ENCODE assay signal across 7 mouse cellular contexts in the genomic region with DNA sequence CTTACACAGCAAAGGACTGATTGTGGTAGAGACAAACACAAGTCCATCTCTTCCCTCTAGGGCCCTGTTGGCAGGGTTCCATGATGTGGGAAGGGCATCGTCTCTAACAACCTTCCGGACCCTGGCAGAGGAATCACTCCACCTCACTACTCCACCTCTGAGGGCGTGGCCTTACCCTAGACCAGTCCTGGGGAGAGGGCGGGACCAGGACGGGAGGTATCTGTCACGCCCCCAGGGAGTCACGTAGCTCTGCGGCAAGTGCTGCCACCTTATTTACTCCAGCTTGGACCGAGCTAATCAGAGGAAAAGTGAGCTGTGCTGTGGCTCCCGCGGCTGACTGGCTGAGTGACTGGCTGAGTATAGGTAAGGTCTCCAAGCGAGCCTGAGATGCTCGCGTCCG. TPM values are rescaled to one million over a fixed set of nuclear protein-coding genes. Genes with fewer than 3 reads are reported as not detected.
DNase-seq lines count a peak whose midpoint lies in the region; ATAC-seq lines count a peak whose summit lies in the region.

Gene Aldoc (plus strand): TSS at position 109 of the 400 bp plus-strand sequence.

- peak; percentile 99 for ATAC-seq in activated CD4-positive, CD25-positive, alpha-beta regulatory T cell, adult 4 months
- peak; percentile 99 for ATAC-seq in megakaryocyte progenitor cell, adult 5-6 weeks (replicated peaks; ENCODE audit: poor library complexity)

- DNase-seq in cerebellum, postnatal 36 days: peak; percentile 85 to 87
- DNase-seq in frontal cortex, postnatal 36 days (ENCODE audit: low spot score in 2 of 2): peak; percentile 69 to 80
- DNase-seq in induced T-regulatory cell, adult 2 months (ENCODE audit: low read depth): peak; percentile 94
- DNase-seq in left cerebral cortex, postnatal 10 days (ENCODE audit: extremely low spot score in 1 of 2, low spot score in 2 of 2): peak; percentile 74 to 88
- DNase-seq in right cerebral cortex, postnatal 36 days (ENCODE audit: low spot score in 2 of 2): peak; percentile 75 to 82

- intact Hi-C loops in left cerebral cortex, postnatal 10 days (cut with DNase I): no loop called here

RNA-seq across cellular contexts. Expression of gene Aldoc, which starts in this region (rescaled TPM):
- 1 to 10 TPM; 5.6 to 8.6 TPM for polyA plus RNA-seq in activated CD4-positive, CD25-positive, alpha-beta regulatory T cell, adult 4 months (2017; shearing (Covaris generic))
- total RNA-seq in left cerebral cortex, postnatal 10 days (2021): 100 to 1,000 TPM; 291 to 324 TPM
- total RNA-seq in megakaryocyte progenitor cell, adult 5-6 weeks (2015): 0.15 and 1.0 TPM in 2 replicates
- total RNA-seq in megakaryocyte progenitor cell, adult 5-6 weeks (2017): 0.17 and 0.54 TPM in 2 replicates

Comparison
In these comparisons a context has a peak if more than half of its experiments do, and no peak if none do; other contexts are left out.
1. Peak in every context shown above with its lines: DNase-seq and ATAC-seq.
2. RNA of gene Aldoc (total RNA-seq): 291 to 324 TPM in left cerebral cortex, postnatal 10 days; 0.15 to 1.0 TPM in megakaryocyte progenitor cell, adult 5-6 weeks; every median in the first group is over 100 times any median in the second.